Mouse (Mus musculus) brain, embryonic 14.5 days (tissue): Measurements from ENCODE around the gene Rbm42.

Source experiments
- CTCF ChIP-seq: fragments of 200-500 bp; IDR thresholded peaks from 2 replicates; pipeline ENCODE4 v1.5.1; 2012; ENCODE audit warnings: inconsistent platforms, mild to moderate bottlenecking, moderate library complexity, borderline replicate concordance; ENCODE audit not compliant: insufficient read depth, insufficient read length; ENCODE audit errors: extremely low read depth
- POLR2A ChIP-seq: fragments of 200-500 bp; IDR thresholded peaks from 2 replicates; pipeline ENCODE4 v1.6.1; 2012; ENCODE audit warnings: mild to moderate bottlenecking, inconsistent platforms, borderline replicate concordance; ENCODE audit not compliant: poor library complexity, insufficient read depth, insufficient read length, severe bottlenecking; ENCODE audit errors: extremely low read depth

DNA sequence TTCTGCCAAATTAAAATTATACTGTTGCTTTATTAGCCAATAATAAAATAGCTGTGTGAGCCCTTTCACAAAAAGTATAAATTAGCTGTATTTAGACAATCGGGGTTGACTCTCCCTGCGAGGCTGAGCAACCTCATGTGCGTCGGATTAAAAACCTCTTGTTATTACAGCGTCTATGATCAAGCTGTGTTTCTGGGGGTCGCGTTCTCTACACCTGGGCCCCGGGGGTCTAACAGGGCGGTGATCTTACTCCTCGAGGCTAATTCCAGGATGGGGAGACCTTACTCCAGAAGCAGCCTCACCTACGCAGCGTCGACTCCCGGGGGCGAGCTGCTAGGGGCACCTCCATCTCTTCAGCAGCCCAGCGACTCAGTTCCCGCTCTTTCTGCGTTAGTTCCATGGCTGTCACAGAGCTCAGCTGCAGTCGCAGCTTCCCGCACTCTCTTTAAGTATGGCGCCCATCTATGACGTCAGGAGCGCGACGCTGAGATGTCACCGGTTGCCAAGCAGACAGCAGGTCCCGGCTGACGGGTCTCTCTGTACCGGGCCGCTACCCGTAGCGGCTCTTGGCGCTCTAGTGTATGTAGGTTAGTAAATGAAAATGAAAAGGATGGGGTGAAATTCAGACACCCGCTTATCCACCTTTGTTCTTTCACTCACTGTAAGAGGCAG lies 14.5 kb upstream of the Rbm42 start, which contains the start of gene Haus5:
- no peak for TF ChIP-seq CTCF
- peak; percentile 60; the same call in 1 of the 2 replicates for TF ChIP-seq POLR2A
